Mouse (Mus musculus) ES-E14 (cell line): ENCODE results near the gene Xirp1.

Experiments
- CHD2 ChIP-seq: IDR thresholded peaks from 2 replicates; pipeline ENCODE4 v1.6.1; 2014; ENCODE audit warnings: mild to moderate bottlenecking, low read depth, low read length, inconsistent platforms
- HCFC1 ChIP-seq: IDR thresholded peaks from 2 replicates; pipeline ENCODE4 v1.6.1; 2012; ENCODE audit warnings: low read length, inconsistent platforms, borderline replicate concordance; ENCODE audit not compliant: insufficient read depth
- ZC3H11A ChIP-seq: IDR thresholded peaks from 2 replicates; pipeline ENCODE4 v1.6.1; 2012; ENCODE audit warnings: low read depth, mild to moderate bottlenecking, inconsistent platforms, low read length, borderline replicate concordance
- ZNF384 ChIP-seq: IDR thresholded peaks from 2 replicates; pipeline ENCODE4 v1.6.1; 2012; ENCODE audit warnings: low read depth, low read length, inconsistent platforms

DNA sequence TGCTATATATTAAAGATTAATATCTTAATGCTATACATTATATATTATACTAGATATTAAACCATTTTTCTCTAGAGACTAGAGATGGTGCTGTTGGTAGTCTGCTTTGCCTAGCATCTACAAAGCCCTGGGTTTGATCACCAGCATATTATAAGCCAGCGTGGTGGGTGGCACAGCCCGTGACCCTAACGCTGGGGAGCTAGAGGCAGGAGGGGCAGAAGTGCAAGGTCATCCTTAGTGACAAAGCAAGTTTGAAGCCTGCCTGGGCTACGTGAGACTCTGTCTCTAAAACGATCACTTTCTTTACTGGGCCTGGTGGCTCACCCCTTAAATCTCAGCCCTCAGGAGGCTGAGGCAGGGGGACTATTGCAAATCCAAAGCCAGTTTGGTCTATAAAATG, 20.5 kb downstream of the Xirp1 start:
- TF ChIP-seq CHD2 (no peak), HCFC1 (no peak), ZC3H11A (no peak), ZNF384 (no peak)
